Mouse (Mus musculus) monocyte, adult 59 days (primary cell): Measurements from ENCODE around the gene Olfr364-ps1. TPM values are rescaled to one million over a fixed set of nuclear protein-coding genes. Genes with fewer than 3 reads are reported as not detected.

Experiments used
- total RNA-seq, 2 experiments: library from RNA; stranded (reverse); gene quantifications; one replicate each; pipeline ENCODE4 v1.2.4; 2023

The Olfr364-ps1 gene
- total RNA-seq = not detected

DNA sequence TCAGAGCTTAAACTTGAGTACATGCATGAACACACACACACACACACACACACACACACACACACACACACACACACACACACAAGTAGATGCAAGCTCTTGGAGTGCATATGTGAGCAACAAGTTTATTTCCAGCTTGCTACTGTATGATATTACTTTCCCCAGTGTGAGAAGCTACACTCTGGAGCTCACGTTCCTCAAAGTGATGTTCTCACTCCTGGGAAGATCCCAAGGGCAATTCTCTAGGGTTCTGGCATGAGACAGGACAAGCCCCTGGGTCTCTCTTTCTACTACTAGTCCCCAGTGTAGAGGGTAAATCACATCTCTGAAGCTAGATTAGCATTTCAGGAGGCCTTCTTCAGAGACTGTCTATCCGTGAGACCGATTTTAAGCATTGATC, at the start of gene Olfr364-ps1:
TSS of gene Olfr364-ps1 (plus strand) at position 301 of the 400 bp plus-strand sequence.

DNA sequence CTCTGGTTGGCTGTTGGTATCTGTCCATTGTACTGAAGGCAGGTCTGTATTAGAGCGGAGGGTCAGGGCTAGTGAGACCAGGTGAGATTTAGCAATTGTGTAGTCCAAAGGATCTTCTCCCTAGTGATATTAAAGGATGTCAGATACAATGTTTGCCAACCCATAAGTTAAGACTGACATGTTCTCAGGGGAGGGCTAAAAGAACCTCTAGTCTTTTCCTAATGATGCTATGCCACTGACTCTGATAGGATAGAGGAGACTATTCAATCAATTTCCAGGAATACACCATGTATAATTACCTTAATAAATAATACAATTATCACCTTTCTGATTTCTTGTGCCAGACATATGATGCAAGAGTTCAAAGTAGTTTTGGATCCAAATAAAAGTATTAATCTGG, 21.3 kb upstream of the Olfr364-ps1 start, which contains the start of gene Olfr362:
TSS of gene Olfr362 (minus strand) at position 101 of the 400 bp plus-strand sequence.

DNA sequence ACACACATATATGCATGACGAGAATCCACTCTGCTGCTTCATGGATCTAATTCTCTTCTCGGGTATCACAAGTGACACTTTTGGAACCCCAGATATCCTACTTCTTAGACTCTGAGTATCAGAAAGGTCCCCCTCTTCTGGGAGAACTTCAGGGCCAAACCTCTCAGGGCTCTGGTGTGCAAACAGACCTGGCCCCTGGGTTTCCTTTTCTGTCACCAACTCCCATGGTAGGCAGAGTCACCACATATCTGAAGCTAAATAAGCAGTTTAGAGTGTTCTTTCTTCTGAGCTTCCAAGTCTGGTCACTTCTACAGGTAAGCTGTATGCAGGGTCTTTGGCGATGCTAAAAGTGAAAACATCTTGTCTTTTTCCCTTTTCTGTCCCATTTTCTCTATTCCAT, 48.8 kb downstream of the Olfr364-ps1 start, which contains the start of gene Olfr365:
TSS of gene Olfr365 (plus strand) at position 301 of the 400 bp plus-strand sequence.

Other genes starting within 250 kb of the Olfr364-ps1 start
- gene Olfr353, start 246.4 kb upstream of the Olfr364-ps1 start, total RNA-seq = not detected
- not detected for gene Olfr354, start 233.6 kb upstream of the Olfr364-ps1 start, total RNA-seq
- gene Olfr355, start 210.4 kb upstream of the Olfr364-ps1 start, total RNA-seq = not detected
- gene Olfr356, start 202.2 kb upstream of the Olfr364-ps1 start, total RNA-seq = not detected
- gene Olfr357, start 145.5 kb upstream of the Olfr364-ps1 start, total RNA-seq = not detected
- gene Olfr358, start 130.0 kb upstream of the Olfr364-ps1 start, total RNA-seq = not detected
- gene Olfr360, start 73.6 kb upstream of the Olfr364-ps1 start, total RNA-seq = not detected
- not detected for gene Olfr361, start 50.0 kb upstream of the Olfr364-ps1 start, total RNA-seq
- gene Olfr362, start 21.4 kb upstream of the Olfr364-ps1 start, total RNA-seq = not detected
- not detected for gene Olfr365, start 48.9 kb downstream of the Olfr364-ps1 start, total RNA-seq
- not detected for gene Olfr366, start 72.3 kb downstream of the Olfr364-ps1 start, total RNA-seq
- gene Olfr368, start 187.2 kb downstream of the Olfr364-ps1 start, total RNA-seq = not detected
- 10 to 100 TPM; 25.9 to 33.3 TPM for gene Pdcl, start 220.0 kb downstream of the Olfr364-ps1 start, total RNA-seq